Mouse (Mus musculus) MEL (cell line): Measurements from ENCODE around the gene Abca7. TPM values are rescaled to one million over a fixed set of nuclear protein-coding genes. Genes with fewer than 3 reads are reported as not detected.
A peak's percentile ranks its signal among the peaks of the same experiment; 100 is the strongest.

ENCODE experiments used
- DNase-seq: peaks from one replicate; pipeline ENCODE4 v3.0.0; 2011; ENCODE audit warnings: low read depth, low spot score
- H3K27ac ChIP-seq: 2 replicates; pipeline ENCODE4 v1.5.1; 2012; ENCODE audit warnings: low read depth, mild to moderate bottlenecking, control low read depth, low read length, moderate library complexity; ENCODE audit not compliant: control insufficient read depth
- H3K27me3 ChIP-seq, 2 experiments: fragments of 150-350 bp in 1 of 2; sonication (generic) in 1 of 2; 2 replicates each; pipeline ENCODE4 v1.6.1; 2012; ENCODE audit warnings: low read length in 2 of 2, mild to moderate bottlenecking in 2 of 2, improper control_type of control experiment in 1 of 2, moderate library complexity in 1 of 2; ENCODE audit not compliant: insufficient read depth in 2 of 2, control insufficient read depth in 1 of 2
- H3K36me3 ChIP-seq, 2 experiments: 2 replicates each; pipeline ENCODE4 v1.6.1; 2012 to 2014; ENCODE audit warnings: low read length in 2 of 2, improper control_type of control experiment in 1 of 2, inconsistent platforms in 1 of 2, mild to moderate bottlenecking in 1 of 2; ENCODE audit not compliant: insufficient read depth in 2 of 2, control insufficient read depth in 1 of 2
- H3K4me1 ChIP-seq, 2 experiments: fragments of 150-350 bp in 1 of 2; sonication (generic) in 1 of 2; 2 replicates each; pipeline ENCODE4 v1.6.1; 2012; ENCODE audit warnings: low read length in 2 of 2, improper control_type of control experiment in 1 of 2, mild to moderate bottlenecking in 1 of 2; ENCODE audit not compliant: insufficient read depth in 2 of 2, control insufficient read depth in 1 of 2
- H3K4me3 ChIP-seq, 2 experiments: fragments of 150-350 bp in 1 of 2; sonication (generic) in 1 of 2; 2 replicates each; pipeline ENCODE4 v1.5.1; 2012; ENCODE audit warnings: low read depth in 2 of 2, low read length in 2 of 2, mild to moderate bottlenecking in 2 of 2, moderate library complexity in 2 of 2, control low read depth in 1 of 2, improper control_type of control experiment in 1 of 2; ENCODE audit not compliant: control insufficient read depth in 1 of 2, insufficient read depth in 1 of 2
- H3K79me2 ChIP-seq: 2 replicates; pipeline ENCODE4 v1.6.1; 2012; ENCODE audit warnings: mild to moderate bottlenecking, low read length, moderate library complexity; ENCODE audit not compliant: control insufficient read depth, poor library complexity, insufficient read depth
- H3K9ac ChIP-seq: 2 replicates; pipeline ENCODE4 v1.6.1; 2012; ENCODE audit warnings: low read depth, mild to moderate bottlenecking, control low read depth, low read length, moderate library complexity; ENCODE audit not compliant: control insufficient read depth, poor library complexity, severe bottlenecking
- H3K9me3 ChIP-seq: fragments of 150-350 bp; sonication (generic); replicated peaks from 2 replicates; pipeline ENCODE4 v1.6.1; 2012; ENCODE audit warnings: mild to moderate bottlenecking, low read length, improper control_type of control experiment, moderate library complexity; ENCODE audit not compliant: insufficient read depth
- BHLHE40 ChIP-seq: IDR thresholded peaks from 2 replicates; pipeline ENCODE4 v1.6.1; 2012; ENCODE audit warnings: low read depth, mild to moderate bottlenecking, inconsistent platforms, low read length, improper control_type of control experiment, borderline replicate concordance
- CHD2 ChIP-seq: IDR thresholded peaks from 2 replicates; pipeline ENCODE4 v1.6.1; 2011; ENCODE audit warnings: low read length, improper control_type of control experiment
- CTCF ChIP-seq, 3 experiments: IDR thresholded peaks in 2 of 3; conservative IDR thresholded peaks in 1 of 3; 2 replicates each; pipeline ENCODE4 v1.5.1; 2011 to 2012; ENCODE audit warnings: low read length in 3 of 3, low read depth in 2 of 3, mild to moderate bottlenecking in 2 of 3, improper control_type of control experiment in 1 of 3, inconsistent platforms in 1 of 3, mixed read lengths in 1 of 3, moderate library complexity in 1 of 3; ENCODE audit not compliant: control insufficient read depth in 1 of 3, insufficient read depth in 1 of 3, poor library complexity in 1 of 3, severe bottlenecking in 1 of 3
- E2F4 ChIP-seq: IDR thresholded peaks from 2 replicates; pipeline ENCODE4 v1.6.1; 2011; ENCODE audit warnings: low read depth, low read length, improper control_type of control experiment, borderline replicate concordance
- ELF1 ChIP-seq: IDR thresholded peaks from 2 replicates; pipeline ENCODE4 v1.6.1; 2014; ENCODE audit warnings: low read depth, mild to moderate bottlenecking, inconsistent platforms, low read length, improper control_type of control experiment, moderate library complexity
- ETS1 ChIP-seq: IDR thresholded peaks from 2 replicates; pipeline ENCODE4 v1.6.1; 2012; ENCODE audit warnings: low read depth, mild to moderate bottlenecking, inconsistent platforms, low read length, improper control_type of control experiment, moderate library complexity
- GABPA ChIP-seq: IDR thresholded peaks from 2 replicates; pipeline ENCODE4 v1.6.1; 2012; ENCODE audit warnings: low read depth, mild to moderate bottlenecking, inconsistent platforms, low read length, improper control_type of control experiment, moderate library complexity
- GATA1 ChIP-seq: IDR thresholded peaks from 2 replicates; pipeline ENCODE4 v1.6.1; 2011; ENCODE audit warnings: low read depth, low read length, improper control_type of control experiment
- HCFC1 ChIP-seq: IDR thresholded peaks from 2 replicates; pipeline ENCODE4 v1.6.1; 2012; ENCODE audit warnings: low read depth, mild to moderate bottlenecking, inconsistent platforms, low read length, improper control_type of control experiment, moderate library complexity
- JUND ChIP-seq: IDR thresholded peaks from 2 replicates; pipeline ENCODE4 v1.6.1; 2011; ENCODE audit warnings: low read depth, mild to moderate bottlenecking, improper control_type of control experiment, low read length
- KAT2A ChIP-seq: conservative IDR thresholded peaks from 2 replicates; pipeline ENCODE4 v1.6.1; 2012; ENCODE audit warnings: low read depth, low read length, improper control_type of control experiment, inconsistent platforms
- MAX ChIP-seq: IDR thresholded peaks from 2 replicates; pipeline ENCODE4 v1.6.1; 2011; ENCODE audit warnings: low read length, improper control_type of control experiment
- MAZ ChIP-seq: IDR thresholded peaks from 2 replicates; pipeline ENCODE4 v1.6.1; 2012; ENCODE audit warnings: low read depth, mild to moderate bottlenecking, inconsistent platforms, low read length, improper control_type of control experiment
- MEF2A ChIP-seq: IDR thresholded peaks from 2 replicates; pipeline ENCODE4 v1.6.1; 2014; ENCODE audit warnings: low read depth, mild to moderate bottlenecking, inconsistent platforms, low read length, improper control_type of control experiment; ENCODE audit not compliant: poor library complexity, insufficient replicate concordance, severe bottlenecking; ENCODE audit errors: extremely low read depth
- MYB ChIP-seq: IDR thresholded peaks from 2 replicates; pipeline ENCODE4 v1.6.1; 2011; ENCODE audit warnings: mild to moderate bottlenecking, low read depth, low read length, improper control_type of control experiment
- MYC ChIP-seq: IDR thresholded peaks from 2 replicates; pipeline ENCODE4 v1.6.1; 2011; ENCODE audit warnings: low read depth, mild to moderate bottlenecking, low read length, improper control_type of control experiment, moderate library complexity
- NELFE ChIP-seq: IDR thresholded peaks from 2 replicates; pipeline ENCODE4 v1.6.1; 2011; ENCODE audit warnings: low read depth, low read length, improper control_type of control experiment
- RAD21 ChIP-seq: IDR thresholded peaks from 2 replicates; pipeline ENCODE4 v1.6.1; 2011; ENCODE audit warnings: mild to moderate bottlenecking, low read depth, low read length, improper control_type of control experiment
- SIN3A ChIP-seq: IDR thresholded peaks from 2 replicates; pipeline ENCODE4 v1.6.1; 2012; ENCODE audit warnings: low read length, improper control_type of control experiment, inconsistent platforms
- SMC3 ChIP-seq: IDR thresholded peaks from 2 replicates; pipeline ENCODE4 v1.6.1; 2011; ENCODE audit warnings: low read depth, low read length, improper control_type of control experiment
- TAL1 ChIP-seq: IDR thresholded peaks from 2 replicates; pipeline ENCODE4 v1.6.1; 2012; ENCODE audit warnings: mild to moderate bottlenecking, inconsistent platforms, low read length, moderate library complexity, mixed read lengths
- TBP ChIP-seq: IDR thresholded peaks from 2 replicates; pipeline ENCODE4 v1.8.0; 2011; ENCODE audit warnings: low read depth, low read length, improper control_type of control experiment
- TCF12 ChIP-seq: IDR thresholded peaks from 2 replicates; pipeline ENCODE4 v1.6.1; 2014; ENCODE audit warnings: low read depth, mild to moderate bottlenecking, inconsistent platforms, low read length, improper control_type of control experiment, moderate library complexity
- UBTF ChIP-seq: IDR thresholded peaks from 2 replicates; pipeline ENCODE4 v1.6.1; 2012; ENCODE audit warnings: low read depth, mild to moderate bottlenecking, inconsistent platforms, low read length, improper control_type of control experiment, moderate library complexity, borderline replicate concordance; ENCODE audit not compliant: insufficient read depth
- USF1 ChIP-seq: IDR thresholded peaks from 2 replicates; pipeline ENCODE4 v1.6.1; 2014; ENCODE audit warnings: low read depth, mild to moderate bottlenecking, inconsistent platforms, low read length, improper control_type of control experiment, moderate library complexity
- USF2 ChIP-seq, 2 experiments: IDR thresholded peaks; 2 replicates each; pipeline ENCODE4 v1.6.1; 2011 to 2012; ENCODE audit warnings: improper control_type of control experiment in 2 of 2, low read length in 2 of 2, borderline replicate concordance in 1 of 2, inconsistent platforms in 1 of 2, low read depth in 1 of 2, mild to moderate bottlenecking in 1 of 2; ENCODE audit not compliant: insufficient read depth in 1 of 2
- ZC3H11A ChIP-seq: IDR thresholded peaks from 2 replicates; pipeline ENCODE4 v1.6.1; 2012; ENCODE audit warnings: low read depth, mild to moderate bottlenecking, inconsistent platforms, low read length, improper control_type of control experiment
- ZKSCAN1 ChIP-seq: IDR thresholded peaks from 2 replicates; pipeline ENCODE4 v1.6.1; 2012; ENCODE audit warnings: low read depth, mild to moderate bottlenecking, inconsistent platforms, low read length, improper control_type of control experiment, moderate library complexity
- ZMIZ1 ChIP-seq: IDR thresholded peaks from 2 replicates; pipeline ENCODE4 v1.6.1; 2012; ENCODE audit warnings: low read depth, mild to moderate bottlenecking, inconsistent platforms, low read length, improper control_type of control experiment, moderate library complexity
- polyA plus RNA-seq, 2 experiments: library from polyadenylated mRNA; stranded (reverse) in 1 of 2; unstranded in 1 of 2; fragments of >175 nt in 1 of 2; fragments of >200 nt in 1 of 2; gene quantifications; 2 replicates each; pipeline versions ENCODE4 v1.2.1 to v1.2.4; 2012; ENCODE audit warnings: low replicate concordance in 2 of 2, low read depth in 1 of 2; ENCODE audit not compliant: insufficient read length in 2 of 2, insufficient read depth in 1 of 2, missing spikeins in 1 of 2
- total RNA-seq: library from RNA; depleted of rRNA; stranded (reverse); fragments of 300-350 nt; gene quantifications from 2 replicates; pipeline ENCODE4 v1.2.3, GENCODE M21; 2012

Gene Abca7
- total and polyA plus RNA-seq, 3 experiments, result 7.7 to 16.8 TPM; not detected in 1

DNA sequence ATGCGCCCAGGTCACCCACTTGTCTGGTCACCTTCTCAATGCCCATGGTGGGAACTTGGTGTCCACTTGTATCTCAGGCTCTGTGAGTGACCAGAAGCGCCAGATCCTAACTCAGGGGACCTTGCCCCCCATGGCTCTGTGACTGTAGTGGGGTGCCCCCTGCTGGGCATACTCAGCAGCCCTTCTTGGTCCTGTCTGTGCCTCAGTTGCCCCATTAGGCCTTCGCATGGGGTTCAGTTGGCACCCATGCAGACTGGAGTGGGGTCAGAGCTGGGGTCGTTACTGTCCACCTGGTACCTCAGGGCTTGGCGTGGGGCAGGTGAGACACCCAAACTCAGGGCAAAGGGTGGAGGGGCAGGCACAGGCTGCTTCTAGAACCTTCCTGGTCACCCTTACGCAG is 42.3 kb upstream of the Abca7 start:
- Histone ChIP-seq H3K27ac (no peak overlapping the region), H3K4me1 (0 out of 4 replicates have a peak, but pooled peaks cover 0 to 2% of the 10 kb centered on the region in 2 experiments), H3K4me3 (no peak overlapping the region), H3K9me3 (no peaks in the 10 kb centered on the region), H3K36me3 (no peaks in the 10 kb centered on the region), H3K79me2 (no peaks in the 10 kb centered on the region), H3K27me3 (no peaks in the 10 kb centered on the region), H3K9ac (no peak overlapping the region)
- no peak for TF ChIP-seq ZMIZ1
- no peak for TF ChIP-seq SIN3A
- TF ChIP-seq USF1, result no peak
- no peak for TF ChIP-seq NELFE
- no peak for TF ChIP-seq MYB
- peak; percentile 64 to 80 (median 69) for TF ChIP-seq CTCF (IDR thresholded peaks at IDR 0.05 in 2 of 3, conservative IDR thresholded peaks at IDR 0.05 in 1 of 3; ENCODE audit: control insufficient read depth in 1 of 3, insufficient read depth in 1 of 3, low read depth in 2 of 3, low read length in 3 of 3, poor library complexity in 1 of 3, severe bottlenecking in 1 of 3)
- no peak for TF ChIP-seq MAZ
- TF ChIP-seq SMC3, result peak; percentile 68
- no peak for TF ChIP-seq TCF12
- TF ChIP-seq BHLHE40, result no peak
- TF ChIP-seq TAL1, result no peak
- peak; percentile 48 for TF ChIP-seq RAD21
- no peak for TF ChIP-seq JUND
- no peak for TF ChIP-seq MAX
- 0 out of 2 replicates have a peak, but pooled peaks have one; percentile 34 for TF ChIP-seq ZC3H11A
- peak; percentile 32 for DNase-seq

DNA sequence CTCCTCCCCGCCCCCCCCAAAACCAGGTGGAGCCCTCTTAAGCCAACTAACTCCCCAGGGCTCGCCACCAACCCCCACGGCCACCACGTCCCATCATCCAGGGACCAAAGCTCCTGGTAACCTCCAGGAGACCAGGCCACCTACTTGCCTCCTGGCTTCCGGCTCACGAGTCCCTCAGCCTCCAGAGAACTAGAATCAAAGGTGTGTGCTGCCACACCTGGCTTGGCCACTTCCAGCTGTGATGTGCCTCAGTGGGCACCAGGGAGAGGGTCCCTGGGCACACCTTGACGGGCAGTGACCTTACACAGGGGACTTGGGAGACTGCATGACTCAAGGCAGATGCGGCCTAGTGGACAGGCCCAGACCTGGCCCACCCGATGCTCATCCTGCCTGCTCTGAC is 40.6 kb upstream of the Abca7 start:
- Histone ChIP-seq H3K4me1 (peaks cover 0 to 2% of the 10 kb centered on the region in 2 experiments; a peak in 1 of 4 replicates), H3K27ac (no peak overlapping the region), H3K79me2 (peaks cover 7% of the 10 kb centered on the region), H3K4me3 (no peak overlapping the region), H3K36me3 (no peaks in the 10 kb centered on the region), H3K27me3 (no peaks in the 10 kb centered on the region), H3K9me3 (no peaks in the 10 kb centered on the region), H3K9ac (no peak overlapping the region)
- DNase-seq, result no peak
- no peak for TF ChIP-seq MYB
- no peak for TF ChIP-seq SMC3
- no peak for TF ChIP-seq UBTF
- no peak for TF ChIP-seq USF2 (IDR thresholded peaks at IDR 0.05; ENCODE audit: borderline replicate concordance in 1 of 2, insufficient read depth in 1 of 2, low read depth in 1 of 2, low read length in 2 of 2)
- no peak for TF ChIP-seq JUND
- no peak for TF ChIP-seq E2F4
- TF ChIP-seq ETS1, result no peak
- no peak for TF ChIP-seq GABPA
- no peak for TF ChIP-seq KAT2A
- no peak for TF ChIP-seq TBP
- TF ChIP-seq MEF2A, result no peak
- no peak for TF ChIP-seq ZMIZ1
- no peak for TF ChIP-seq MYC
- TF ChIP-seq MAX, result no peak
- no peak for TF ChIP-seq HCFC1
- TF ChIP-seq GATA1, result no peak
- TF ChIP-seq CHD2, result no peak
- TF ChIP-seq ELF1, result no peak
- TF ChIP-seq ZKSCAN1, result no peak
